39 mouse cellular contexts compared by ENCODE assay signal in the genomic region with DNA sequence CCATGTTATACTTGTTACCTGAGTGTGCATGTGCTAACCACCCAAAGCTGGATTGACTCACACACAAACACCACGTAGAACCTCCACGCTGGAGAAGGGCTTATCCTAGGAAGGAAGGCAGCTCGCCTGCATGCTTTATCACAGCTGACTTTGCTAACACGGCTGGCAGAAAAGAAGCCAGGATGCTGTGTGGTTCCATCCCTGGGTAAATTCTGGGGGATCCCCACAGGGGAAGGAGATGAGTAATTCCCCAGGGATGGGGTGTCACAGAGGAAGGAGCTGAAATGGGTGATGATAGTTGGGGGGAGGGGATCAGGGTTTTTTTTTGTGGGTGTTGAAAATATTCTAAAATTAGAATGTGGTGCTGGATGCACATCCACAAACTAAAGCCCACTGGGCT. TPM values are rescaled to one million over a fixed set of nuclear protein-coding genes. Genes with fewer than 3 reads are reported as not detected.
"Had no signal": no experiment of that assay in that cellular context is flagged by ENCODE, and none has a peak within 500 bp of the region (broad histone marks: within the 10 kb centered on the region; RNA-seq: fewer than 3 reads in every experiment).

No protein-coding gene starts in this region.

- H3K9me3 ChIP-seq: heart, embryonic 12.5 days; heart, embryonic 13.5 days; heart, embryonic 15.5 days; hindbrain, embryonic 10.5 days; hindbrain, embryonic 12.5 days; hindbrain, embryonic 13.5 days; hindbrain, embryonic 15.5 days; intestine, embryonic 15.5 days; kidney, embryonic 15.5 days had no signal

- ATAC-seq: hindbrain, embryonic 16.5 days; inflammation-experienced regulatory T-cells, adult 6 months; intestine, embryonic 15.5 days; intestine, embryonic 16.5 days; intestine, postnatal 0 days had no signal

- H3K36me3 ChIP-seq: hindbrain, embryonic 10.5 days; hindbrain, embryonic 12.5 days; hindbrain, embryonic 13.5 days; intestine, embryonic 15.5 days had no signal

- H3K4me3 ChIP-seq: heart, embryonic 12.5 days; heart, embryonic 13.5 days; heart, embryonic 15.5 days; hindbrain, embryonic 10.5 days; hindbrain, embryonic 12.5 days; hindbrain, embryonic 13.5 days; hindbrain, embryonic 15.5 days; intestine, embryonic 15.5 days; kidney, embryonic 15.5 days; layer of hippocampus, adult 2 months; left cerebral cortex, adult 2 months had no signal

- H3K9ac ChIP-seq: heart, embryonic 12.5 days; heart, embryonic 13.5 days; heart, embryonic 15.5 days; hindbrain, embryonic 12.5 days; hindbrain, embryonic 13.5 days; hindbrain, embryonic 14.5 days; hindbrain, embryonic 15.5 days; intestine, embryonic 15.5 days; kidney, embryonic 15.5 days had no signal

- H3K27ac ChIP-seq: heart, embryonic 13.5 days; heart, embryonic 15.5 days; hindbrain, embryonic 10.5 days; hindbrain, embryonic 12.5 days; hindbrain, embryonic 13.5 days; hindbrain, embryonic 14.5 days; hindbrain, embryonic 15.5 days; hindbrain, postnatal 0 days; intestine, embryonic 15.5 days; kidney, embryonic 15.5 days; kidney, postnatal 0 days; layer of hippocampus, adult 2 months; left cerebral cortex, adult 2 months had no signal

- H3K4me2 ChIP-seq: heart, embryonic 12.5 days; heart, embryonic 13.5 days; heart, embryonic 15.5 days; hindbrain, embryonic 12.5 days; hindbrain, embryonic 13.5 days; hindbrain, embryonic 14.5 days; hindbrain, embryonic 15.5 days; intestine, embryonic 15.5 days; kidney, embryonic 15.5 days had no signal

- DNase-seq: heart, postnatal 10 days; heart, postnatal 14 days; heart, postnatal 36 days; heart, postnatal 4 days; kidney, adult 11 months; kidney, adult 18-20 months; kidney, adult 2 months; kidney, adult 9 months; kidney, postnatal 10 days; kidney, postnatal 14 days; kidney, postnatal 25 days; kidney, postnatal 4 days; layer of hippocampus, adult 9-11 months had no signal

RNA-seq across cellular contexts. Expression of a gene that starts 5.6 kb away (rescaled TPM):
- total RNA-seq: heart, postnatal 10 days; heart, postnatal 14 days; heart, postnatal 25 days; heart, postnatal 36 days; heart, postnatal 4 days; hematopoietic stem cell, adult 5-6 weeks; hindbrain, postnatal 0 days; layer of hippocampus, adult 18-20 months; layer of hippocampus, postnatal 14 days; left cerebral cortex, adult 18-20 months; left cerebral cortex, adult 2 months; left cerebral cortex, adult 8-10 months had no signal
- polyA plus RNA-seq: heart, embryonic 14.5 days; inflammation-experienced regulatory T-cells, adult 6 months; kidney, adult 2 months; large intestine, adult 2 months had no signal
